Mouse (Mus musculus) forebrain, embryonic 16.5 days (tissue): ENCODE results near the gene Coq10b. TPM values are rescaled to one million over a fixed set of nuclear protein-coding genes. Genes with fewer than 3 reads are reported as not detected.

Source experiments
- ATAC-seq: fragments of 200-750 bp; cut with Nextera tagmentation; 2 replicates; pipeline ENCODE4 v1.8.0; 2017; ENCODE audit warnings: mild to moderate bottlenecking, moderate library complexity
- H3K27ac ChIP-seq: fragments of 300-500 bp; sonication (generic); 2 replicates; pipeline ENCODE4 v1.5.1; 2014; ENCODE audit warnings: low read length, control low read depth
- H3K27me3 ChIP-seq: fragments of 300-500 bp; sonication (generic); replicated peaks from 2 replicates; pipeline ENCODE4 v1.6.1; 2014; ENCODE audit warnings: low read length; ENCODE audit not compliant: control insufficient read depth, insufficient read depth
- H3K36me3 ChIP-seq: fragments of 300-500 bp; sonication (generic); 2 replicates; pipeline ENCODE4 v1.6.1; 2014; ENCODE audit not compliant: control insufficient read depth, insufficient read depth
- H3K4me1 ChIP-seq: fragments of 300-500 bp; sonication (generic); replicated peaks from 2 replicates; pipeline ENCODE4 v1.6.1; 2014; ENCODE audit warnings: low read length; ENCODE audit not compliant: control insufficient read depth, insufficient read depth
- H3K4me2 ChIP-seq: fragments of 300-500 bp; sonication (generic); 2 replicates; pipeline ENCODE4 v1.6.1; 2014; ENCODE audit warnings: mild to moderate bottlenecking, low read length, control low read depth
- H3K4me3 ChIP-seq: fragments of 300-500 bp; sonication (generic); replicated peaks from 2 replicates; pipeline ENCODE4 v1.5.1; 2014; ENCODE audit warnings: mild to moderate bottlenecking, low read length, control low read depth
- H3K9ac ChIP-seq: fragments of 300-500 bp; sonication (generic); replicated peaks from 2 replicates; pipeline ENCODE4 v1.6.1; 2014; ENCODE audit warnings: low read depth, low read length, control low read depth
- H3K9me3 ChIP-seq: fragments of 300-500 bp; sonication (generic); 2 replicates; pipeline ENCODE4 v1.6.1; 2016; ENCODE audit warnings: low read length; ENCODE audit not compliant: control insufficient read depth
- WGBS: fragments of 180-500 bp; shearing (Covaris S2); extraction: QIAGEN DNeasy Blood & Tissue Kit; methylation state at CpG from one replicate; pipeline ENCODE4 v1.1.7; 2014; 5-methylcytosine and 5-hydroxymethylcytosine counted together
- polyA plus RNA-seq: library from polyadenylated mRNA; unstranded; fragments of >200 nt; fragmentation: Nextera tagmentation; extraction: Ambion mirVana; gene quantifications from 2 replicates; pipeline ENCODE4 v1.2.1, GENCODE M21; 2015

Coq10b gene
- polyA plus RNA-seq, 1 experiment from 2014 or later: 35.5 TPM

DNA sequence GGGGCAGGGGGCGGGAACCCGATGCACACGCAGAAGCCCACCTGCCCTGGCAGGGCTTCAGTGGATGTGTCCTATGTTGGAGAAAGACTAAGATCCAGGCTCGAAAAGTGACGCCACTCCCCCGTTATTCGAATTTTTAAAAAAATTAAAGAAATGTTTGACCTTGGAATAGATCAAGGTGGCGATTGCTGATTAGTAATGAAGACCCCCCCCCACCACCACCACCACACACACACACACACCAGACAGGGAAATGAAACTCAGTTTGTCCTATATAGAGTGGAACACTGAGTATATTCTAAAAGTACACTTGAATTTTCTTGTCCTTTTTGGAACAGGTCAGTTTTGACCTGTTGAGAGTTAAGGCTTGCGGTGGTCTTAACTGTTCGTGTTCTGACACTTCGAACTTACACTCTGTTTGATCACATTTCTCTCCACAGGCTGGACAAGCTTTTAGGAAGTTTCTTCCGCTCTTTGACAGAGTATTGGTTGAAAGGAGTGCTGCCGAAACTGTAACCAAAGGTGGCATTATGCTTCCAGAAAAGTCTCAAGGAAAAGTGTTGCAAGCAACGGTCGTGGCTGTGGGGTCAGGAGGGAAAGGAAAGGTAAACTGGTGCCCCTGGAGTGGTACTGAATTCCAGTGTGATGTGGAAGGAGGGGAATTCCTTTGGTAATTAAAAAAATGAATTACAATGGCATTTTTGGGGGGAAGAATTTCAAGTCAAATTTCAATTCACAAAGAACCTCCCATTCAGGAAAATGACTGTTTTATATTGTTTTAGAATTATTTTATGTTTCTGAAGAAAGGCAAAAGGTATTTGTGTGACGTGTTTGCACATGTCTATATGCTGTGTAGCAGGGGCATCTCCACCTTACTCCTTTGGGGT, 36.3 kb downstream of the Coq10b start:
- Histone ChIP-seq H3K4me2 (peak overlapping the region; percentile 80), H3K4me1 (peaks cover 32% of the 10 kb centered on the region), H3K9ac (peak overlapping the region; percentile 95), H3K27ac (peak overlapping the region; percentile 93), H3K9me3 (no peaks in the 10 kb centered on the region), H3K36me3 (peaks cover 6% of the 10 kb centered on the region; the same call in 1 of the 2 replicates), H3K27me3 (no peaks in the 10 kb centered on the region), H3K4me3 (peak overlapping the region; percentile 84)
- WGBS: 6% methylated on average over 16 of the region's 16 CpGs
- no peak for ATAC-seq

DNA sequence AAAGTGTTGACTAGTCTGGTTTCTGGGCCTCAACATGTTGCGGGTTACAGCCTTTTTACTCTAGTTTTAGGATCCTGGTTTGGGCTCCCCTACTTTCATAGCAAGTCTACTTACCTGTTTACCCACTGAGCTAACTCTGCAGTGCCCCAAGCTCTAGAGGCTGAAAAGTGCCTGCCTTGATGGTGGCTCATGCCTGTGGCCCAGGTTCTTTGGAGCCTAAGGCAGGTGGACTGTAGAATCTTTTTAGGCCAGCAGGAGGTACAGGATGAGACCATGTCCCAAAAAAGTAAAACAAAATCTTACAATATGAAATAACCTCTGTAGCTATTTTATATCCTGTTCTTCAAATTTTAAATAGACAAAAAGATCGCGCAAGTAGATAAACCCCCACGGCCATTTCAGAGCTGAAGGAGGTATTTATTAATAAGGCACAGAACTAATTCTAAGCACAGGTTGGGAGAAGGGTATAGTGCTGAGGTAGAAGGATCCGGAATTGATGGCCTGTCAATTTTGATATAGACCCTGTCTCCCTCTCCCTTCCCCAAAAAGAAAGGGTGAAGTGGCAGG, 37.0 kb downstream of the Coq10b start:
- no peak for ATAC-seq
- H3K9ac ChIP-seq: no peak overlapping the region
- H3K9me3 ChIP-seq: no peaks in the 10 kb centered on the region
- H3K27me3 ChIP-seq: no peaks in the 10 kb centered on the region
- H3K27ac ChIP-seq: no peak overlapping the region
- H3K4me3 ChIP-seq: no peak overlapping the region
- H3K4me1 ChIP-seq: peaks cover 32% of the 10 kb centered on the region
- WGBS: 91% methylated on average over 5 of the region's 5 CpGs
- peaks cover 6% of the 10 kb centered on the region; the same call in 1 of the 2 replicates for H3K36me3 ChIP-seq
- peak overlapping the region; percentile 80 for H3K4me2 ChIP-seq

DNA sequence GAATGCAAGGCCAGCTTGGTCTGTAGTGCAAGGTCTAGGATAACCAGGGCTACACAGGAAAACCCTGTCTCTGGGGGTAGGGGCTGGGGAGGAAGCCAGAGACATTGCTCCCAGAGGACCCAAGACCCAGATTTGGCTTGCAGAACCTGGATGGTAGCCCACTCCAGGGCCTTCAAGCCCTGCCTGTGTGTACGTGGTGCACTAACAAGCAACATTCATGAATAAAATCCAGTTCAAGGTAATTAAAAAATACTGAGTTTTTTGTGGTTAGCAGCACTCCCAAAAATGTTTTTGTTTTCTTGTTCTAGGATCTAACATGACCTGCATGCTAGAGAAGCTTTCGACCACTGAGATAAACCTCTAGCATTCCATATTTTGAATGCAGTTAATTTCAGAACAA, 39.5 kb downstream of the Coq10b start:
- H3K9ac ChIP-seq: no peak overlapping the region
- no peaks in the 10 kb centered on the region for H3K9me3 ChIP-seq
- H3K36me3 ChIP-seq: peaks cover 6% of the 10 kb centered on the region; the same call in 1 of the 2 replicates
- peaks cover 14% of the 10 kb centered on the region for H3K4me1 ChIP-seq
- WGBS: 92% methylated on average over 2 of the region's 2 CpGs
- no peak overlapping the region for H3K4me3 ChIP-seq
- ATAC-seq: no peak
- no peak overlapping the region for H3K4me2 ChIP-seq
- H3K27me3 ChIP-seq: no peaks in the 10 kb centered on the region
- no peak overlapping the region for H3K27ac ChIP-seq

DNA sequence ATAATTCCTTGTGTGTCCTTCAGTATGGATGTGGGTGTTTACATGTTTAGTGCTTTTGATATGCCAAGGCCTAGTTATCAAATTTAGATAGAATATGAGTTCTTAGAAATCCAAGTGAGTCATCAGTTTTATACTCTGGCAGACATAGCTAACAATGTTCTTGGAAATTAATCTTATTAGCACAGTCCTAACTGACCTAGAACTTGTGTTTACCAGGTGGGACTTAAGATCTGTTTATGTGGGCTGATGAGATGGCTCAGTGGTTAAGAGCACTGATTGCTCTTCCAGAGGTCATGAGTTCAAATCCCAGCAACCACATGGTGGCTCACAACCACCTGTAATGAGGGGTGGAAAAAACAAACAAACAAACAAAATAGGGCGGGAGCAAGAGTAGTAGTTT, 39.9 kb downstream of the Coq10b start:
- H3K27me3 ChIP-seq: no peaks in the 10 kb centered on the region
- H3K9me3 ChIP-seq: no peaks in the 10 kb centered on the region
- H3K4me1 ChIP-seq: peaks cover 14% of the 10 kb centered on the region
- peaks cover 6% of the 10 kb centered on the region; the same call in 1 of the 2 replicates for H3K36me3 ChIP-seq
- H3K4me3 ChIP-seq: no peak overlapping the region
- 81% methylated on average over 1 of the region's 1 CpGs for WGBS
- ATAC-seq: no peak
- H3K9ac ChIP-seq: no peak overlapping the region
- no peak overlapping the region for H3K27ac ChIP-seq
- H3K4me2 ChIP-seq: no peak overlapping the region

DNA sequence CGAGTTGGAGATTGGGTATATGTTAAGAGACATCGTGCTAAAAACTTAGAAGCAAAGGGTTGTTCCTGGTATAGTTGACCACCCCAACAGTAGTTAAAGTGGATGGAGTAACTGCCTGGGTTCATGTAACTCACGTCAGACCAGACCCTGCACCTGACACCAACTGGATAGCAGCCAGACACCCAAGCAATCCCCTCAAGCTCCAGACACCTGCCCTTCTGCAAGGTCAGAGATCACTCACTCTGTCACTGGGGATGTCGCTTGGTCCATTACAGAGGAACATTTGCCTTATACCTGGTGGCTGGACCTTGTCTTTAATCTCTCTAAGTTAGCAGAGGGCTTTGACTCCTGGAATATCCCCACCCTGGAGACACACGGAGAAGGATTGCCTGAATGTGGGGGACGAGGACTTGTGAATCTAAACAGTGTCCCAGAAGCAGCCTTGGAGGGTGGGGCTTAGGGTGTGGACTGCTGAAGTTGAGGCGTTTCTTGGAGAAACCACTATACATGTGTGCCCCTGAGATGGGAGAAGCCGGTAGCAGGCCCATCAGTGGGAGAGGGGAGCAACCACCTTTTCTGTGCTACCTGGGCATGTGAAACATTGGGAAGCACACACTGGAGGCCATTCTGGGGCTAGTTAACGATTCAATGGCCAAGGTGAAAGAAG, 54.5 kb downstream of the Coq10b start:
- no peak overlapping the region for H3K27ac ChIP-seq
- H3K27me3 ChIP-seq: no peaks in the 10 kb centered on the region
- H3K4me1 ChIP-seq: no peaks in the 10 kb centered on the region
- H3K36me3 ChIP-seq: no peaks in the 10 kb centered on the region
- WGBS: 91% methylated on average over 9 of the region's 9 CpGs
- H3K9me3 ChIP-seq: 0 out of 2 replicates have a peak, but pooled peaks cover 2% of the 10 kb centered on the region
- H3K4me2 ChIP-seq: no peak overlapping the region
- no peak overlapping the region for H3K4me3 ChIP-seq
- H3K9ac ChIP-seq: no peak overlapping the region
- ATAC-seq: no peak

DNA sequence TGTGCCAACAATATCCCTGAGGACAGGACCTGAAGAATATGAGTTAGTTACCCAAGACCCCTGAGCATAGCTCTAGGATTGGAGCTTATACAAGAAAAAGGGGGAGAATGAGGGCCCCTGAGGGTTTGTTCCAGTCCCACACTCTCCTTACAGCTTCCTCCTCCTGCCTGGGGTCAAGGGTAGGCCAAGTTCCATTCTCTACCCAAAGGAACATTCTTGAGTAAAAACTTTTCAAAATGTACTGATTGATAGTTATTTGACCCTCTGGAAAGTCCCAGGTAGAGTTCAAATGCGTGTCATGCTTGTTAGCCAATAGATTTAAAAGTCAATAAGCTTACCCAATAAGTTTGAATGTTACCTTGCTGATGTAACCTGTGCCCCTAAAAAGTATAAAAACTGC, 55.1 kb downstream of the Coq10b start:
- H3K27ac ChIP-seq: no peak overlapping the region
- no peaks in the 10 kb centered on the region for H3K4me1 ChIP-seq
- H3K4me3 ChIP-seq: no peak overlapping the region
- no peaks in the 10 kb centered on the region for H3K36me3 ChIP-seq
- 84% methylated on average over 1 of the region's 1 CpGs for WGBS
- no peaks in the 10 kb centered on the region for H3K27me3 ChIP-seq
- 0 out of 2 replicates have a peak, but pooled peaks cover 2% of the 10 kb centered on the region for H3K9me3 ChIP-seq
- H3K4me2 ChIP-seq: no peak overlapping the region
- H3K9ac ChIP-seq: no peak overlapping the region
- ATAC-seq: no peak

DNA sequence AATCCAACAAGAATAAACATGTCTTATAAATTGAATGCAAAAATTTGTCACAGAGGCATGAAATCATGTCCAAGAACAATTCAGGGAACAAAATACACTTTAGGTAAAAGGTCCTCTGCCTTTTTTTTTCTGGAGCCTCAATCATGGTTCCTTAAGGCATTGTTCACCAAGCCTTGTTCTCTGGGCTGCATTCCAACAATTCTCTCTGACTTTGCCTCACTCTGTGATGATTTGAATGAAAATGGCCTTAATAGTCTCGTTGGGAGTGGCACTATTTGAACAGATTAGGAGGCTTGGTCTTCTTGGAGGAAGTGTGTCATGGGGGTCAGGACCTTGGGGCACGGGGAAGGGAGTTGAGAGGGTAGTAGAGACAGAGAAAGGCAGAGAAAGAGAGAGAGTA, 55.9 kb downstream of the Coq10b start:
- Histone ChIP-seq H3K36me3 (no peaks in the 10 kb centered on the region), H3K27ac (no peak overlapping the region), H3K4me1 (no peaks in the 10 kb centered on the region), H3K27me3 (no peaks in the 10 kb centered on the region), H3K4me2 (no peak overlapping the region), H3K4me3 (no peak overlapping the region), H3K9ac (no peak overlapping the region), H3K9me3 (0 out of 2 replicates have a peak, but pooled peaks cover 2% of the 10 kb centered on the region)
- 32% methylated on average over 2 of the region's 2 CpGs for WGBS
- ATAC-seq: no peak

DNA sequence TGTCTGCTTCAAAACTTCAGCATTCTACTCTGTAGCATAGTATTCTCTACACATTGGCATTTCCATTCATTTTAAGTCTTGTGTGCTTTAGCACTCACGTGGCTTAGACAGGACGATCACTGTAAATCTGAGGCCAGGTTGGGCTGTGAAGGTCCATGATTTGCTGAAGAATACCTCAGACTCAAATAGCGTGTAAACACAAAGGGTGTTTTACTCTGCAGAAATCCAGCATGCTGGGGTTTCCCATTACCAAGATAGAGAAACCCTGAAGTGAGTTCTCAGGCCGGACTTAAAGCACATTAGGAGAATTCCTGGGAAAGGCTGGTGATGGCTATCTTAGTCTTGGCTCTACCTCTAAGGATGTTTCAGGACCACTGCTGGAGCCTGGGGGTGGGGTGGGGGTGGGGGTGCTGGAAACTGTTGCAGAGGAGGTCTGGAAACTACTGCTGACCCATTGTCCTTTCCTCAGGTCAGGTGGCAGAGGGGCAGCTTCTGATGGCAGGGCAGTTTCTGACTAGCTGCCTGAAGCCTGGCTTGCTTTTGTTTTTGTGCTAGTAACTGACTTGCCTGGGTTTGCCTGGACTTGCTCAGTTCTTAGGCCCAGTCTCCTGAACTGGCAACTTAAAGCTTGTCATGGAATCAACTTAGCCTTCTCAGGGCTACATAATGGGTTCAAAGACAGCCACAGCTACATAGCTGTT, 56.6 kb downstream of the Coq10b start:
- ATAC-seq: no peak
- WGBS: 83% methylated on average over 4 of the region's 4 CpGs
- no peaks in the 10 kb centered on the region for H3K27me3 ChIP-seq
- no peak overlapping the region for H3K4me3 ChIP-seq
- H3K27ac ChIP-seq: no peak overlapping the region
- H3K36me3 ChIP-seq: no peaks in the 10 kb centered on the region
- H3K9me3 ChIP-seq: 0 out of 2 replicates have a peak, but pooled peaks cover 2% of the 10 kb centered on the region
- no peak overlapping the region for H3K4me2 ChIP-seq
- H3K9ac ChIP-seq: no peak overlapping the region
- H3K4me1 ChIP-seq: no peaks in the 10 kb centered on the region
